Comparison of ENCODE assay signal across 8 mouse cellular contexts in genomic region chr19:5084834-5085144, GRCm38 (mm10). TPM values are rescaled to one million over a fixed set of nuclear protein-coding genes. Genes with fewer than 3 reads are reported as not detected.
DNase-seq lines count a peak whose midpoint lies in the region; ATAC-seq and TF ChIP-seq lines count a peak whose summit lies in the region.

No protein-coding gene starts in this region.

- H3K9me3 ChIP-seq in embryonic facial prominence, embryonic 11.5 days (replicated peaks; ENCODE audit: control insufficient read depth, low read length), result no peaks in the 10 kb centered on the region
- no peaks in the 10 kb centered on the region for H3K9me3 ChIP-seq in hindbrain, embryonic 14.5 days (ENCODE audit: control insufficient read depth, low read length)
- H3K9me3 ChIP-seq in midbrain, embryonic 15.5 days, result no peaks in the 10 kb centered on the region

- no peak for TF ChIP-seq CTCF in layer of hippocampus, adult 2 months (conservative IDR thresholded peaks at IDR 0.05)

- peaks cover 51% of the 10 kb centered on the region for H3K27me3 ChIP-seq in embryonic facial prominence, embryonic 11.5 days (ENCODE audit: control insufficient read depth, insufficient read depth, low read length)
- peaks cover 57% of the 10 kb centered on the region for H3K27me3 ChIP-seq in hindbrain, embryonic 14.5 days (ENCODE audit: control insufficient read depth, insufficient read depth, low read length)
- H3K27me3 ChIP-seq in midbrain, embryonic 15.5 days (replicated peaks), result peaks cover 64% of the 10 kb centered on the region

- H3K27ac ChIP-seq in layer of hippocampus, adult 2 months, result peak overlapping the region; percentile 99
- no peak overlapping the region for H3K27ac ChIP-seq in embryonic facial prominence, embryonic 11.5 days (replicated peaks; ENCODE audit: low read depth, low read length)
- no peak overlapping the region for H3K27ac ChIP-seq in hindbrain, embryonic 14.5 days
- H3K27ac ChIP-seq in midbrain, embryonic 15.5 days, result no peak overlapping the region

- no peaks in the 10 kb centered on the region for H3K36me3 ChIP-seq in embryonic facial prominence, embryonic 11.5 days (replicated peaks; ENCODE audit: control insufficient read depth, insufficient read depth, low read depth, low read length)
- H3K36me3 ChIP-seq in hindbrain, embryonic 14.5 days (replicated peaks; ENCODE audit: control insufficient read depth, insufficient read depth), result no peaks in the 10 kb centered on the region; the same call in 1 of the 2 replicates
- H3K36me3 ChIP-seq in midbrain, embryonic 15.5 days (replicated peaks), result 0 out of 2 replicates have a peak, but pooled peaks cover 1% of the 10 kb centered on the region

- H3K4me2 ChIP-seq in embryonic facial prominence, embryonic 11.5 days (ENCODE audit: low read depth, low read length), result peak overlapping the region; percentile 83
- H3K4me2 ChIP-seq in hindbrain, embryonic 14.5 days (replicated peaks), result peak overlapping the region; percentile 75
- peak overlapping the region; percentile 82 for H3K4me2 ChIP-seq in midbrain, embryonic 15.5 days

- H3K9ac ChIP-seq in embryonic facial prominence, embryonic 11.5 days (replicated peaks; ENCODE audit: low read length), result no peak overlapping the region
- peak overlapping the region; percentile 82 for H3K9ac ChIP-seq in hindbrain, embryonic 14.5 days
- H3K9ac ChIP-seq in midbrain, embryonic 15.5 days, result peak overlapping the region; percentile 69

- 2% methylated on average over 14 of the region's 15 CpGs for WGBS in embryonic facial prominence, embryonic 11.5 days
- 2% methylated on average over 15 of the region's 15 CpGs for WGBS in hindbrain, embryonic 14.5 days
- 2% methylated on average over 15 of the region's 15 CpGs for WGBS in midbrain, embryonic 15.5 days

- DNase-seq in layer of hippocampus, adult 2 months (ENCODE audit: low spot score in 2 of 2), result no peak
- no peak for DNase-seq in layer of hippocampus, adult 9-10 months (ENCODE audit: low spot score)
- DNase-seq in embryonic facial prominence, embryonic 11.5 days (ENCODE audit: low spot score), result no peak
- DNase-seq in hindbrain, embryonic 14.5 days (ENCODE audit: low spot score), result no peak
- DNase-seq in embryo, embryonic 10 days (ENCODE audit: low spot score), result no peak
- DNase-seq in embryo, embryonic 9.5 days (ENCODE audit: extremely low spot score), result no peak
- DNase-seq in layer of hippocampus, postnatal 25 days (ENCODE audit: extremely low spot score in 1 of 2, low spot score in 1 of 2), result no peak

- H3K4me1 ChIP-seq in embryonic facial prominence, embryonic 11.5 days (ENCODE audit: control insufficient read depth, insufficient read depth, low read length), result peaks cover 13% of the 10 kb centered on the region
- peaks cover 16% of the 10 kb centered on the region for H3K4me1 ChIP-seq in hindbrain, embryonic 14.5 days (replicated peaks; ENCODE audit: control insufficient read depth, insufficient read depth, low read length)
- peaks cover 37% of the 10 kb centered on the region for H3K4me1 ChIP-seq in midbrain, embryonic 15.5 days

- ATAC-seq in embryonic facial prominence, embryonic 11.5 days (replicated peaks; ENCODE audit: insufficient number of reproducible peaks, low FRiP score, low TSS enrichment, low read depth), result no peak
- no peak for ATAC-seq in hindbrain, embryonic 14.5 days (ENCODE audit: low FRiP score)
- ATAC-seq in midbrain, embryonic 15.5 days (replicated peaks), result no peak

- H3K4me3 ChIP-seq in layer of hippocampus, adult 2 months, result peak overlapping the region; percentile 89
- H3K4me3 ChIP-seq in embryonic facial prominence, embryonic 11.5 days (ENCODE audit: low read depth, low read length), result no peak overlapping the region; the same call in 1 of the 2 replicates
- peak overlapping the region; percentile 57 for H3K4me3 ChIP-seq in hindbrain, embryonic 14.5 days (replicated peaks; ENCODE audit: low read length)
- H3K4me3 ChIP-seq in midbrain, embryonic 15.5 days, result peak overlapping the region; percentile 68

RNA-seq across cellular contexts. Expression of gene Tmem151a, which starts 0.5 kb away (rescaled TPM):
- 100 to 1,000 TPM; 112 to 114 TPM for total RNA-seq in layer of hippocampus, adult 2 months (2021)
- polyA plus RNA-seq in embryonic facial prominence, embryonic 11.5 days (2014; fragmentation: Nextera tagmentation; extraction: Ambion mirVana), result 1.8 and 2.1 TPM in 2 replicates
- 20.7 and 23.8 TPM in 2 replicates for polyA plus RNA-seq in hindbrain, embryonic 14.5 days (2014; fragmentation: Nextera tagmentation; extraction: Ambion mirVana)
- polyA plus RNA-seq in midbrain, embryonic 15.5 days (2015; fragmentation: Nextera tagmentation; extraction: Ambion mirVana), result 20.3 and 21.2 TPM in 2 replicates
- 100 to 1,000 TPM; 131 to 138 TPM for total RNA-seq in layer of hippocampus, postnatal 25 days (2021)

RNA-seq across cellular contexts. Expression of gene Yif1a, which starts 3.5 kb away (rescaled TPM):
- 10 to 100 TPM; 23.3 to 23.5 TPM for total RNA-seq in layer of hippocampus, adult 2 months (2021)
- polyA plus RNA-seq in embryonic facial prominence, embryonic 11.5 days (2014; fragmentation: Nextera tagmentation; extraction: Ambion mirVana), result 62.8 and 75.8 TPM in 2 replicates
- 62.4 and 72.6 TPM in 2 replicates for polyA plus RNA-seq in hindbrain, embryonic 14.5 days (2014; fragmentation: Nextera tagmentation; extraction: Ambion mirVana)
- 43.4 and 55.8 TPM in 2 replicates for polyA plus RNA-seq in midbrain, embryonic 15.5 days (2015; fragmentation: Nextera tagmentation; extraction: Ambion mirVana)
- total RNA-seq in layer of hippocampus, postnatal 25 days (2021), result 10 to 100 TPM; 24.5 to 24.7 TPM

RNA-seq across cellular contexts. Expression of gene Cnih2, which starts 13.5 kb away (rescaled TPM):
- total RNA-seq in layer of hippocampus, adult 2 months (2021), result 100 to 1,000 TPM; 614 to 642 TPM
- 48.9 and 54.0 TPM in 2 replicates for polyA plus RNA-seq in embryonic facial prominence, embryonic 11.5 days (2014; fragmentation: Nextera tagmentation; extraction: Ambion mirVana)
- polyA plus RNA-seq in hindbrain, embryonic 14.5 days (2014; fragmentation: Nextera tagmentation; extraction: Ambion mirVana), result 485 and 502 TPM in 2 replicates
- polyA plus RNA-seq in midbrain, embryonic 15.5 days (2015; fragmentation: Nextera tagmentation; extraction: Ambion mirVana), result 480 and 492 TPM in 2 replicates
- 100 to 1,000 TPM; 754 to 774 TPM for total RNA-seq in layer of hippocampus, postnatal 25 days (2021)

RNA-seq across cellular contexts. Expression of gene Cd248, which starts 16.9 kb away (rescaled TPM):
- total RNA-seq in layer of hippocampus, adult 2 months (2021), result 1 to 10 TPM; 3.2 to 3.9 TPM
- 43.1 and 48.4 TPM in 2 replicates for polyA plus RNA-seq in embryonic facial prominence, embryonic 11.5 days (2014; fragmentation: Nextera tagmentation; extraction: Ambion mirVana)
- 23.8 and 26.4 TPM in 2 replicates for polyA plus RNA-seq in hindbrain, embryonic 14.5 days (2014; fragmentation: Nextera tagmentation; extraction: Ambion mirVana)
- polyA plus RNA-seq in midbrain, embryonic 15.5 days (2015; fragmentation: Nextera tagmentation; extraction: Ambion mirVana), result 19.7 and 24.2 TPM in 2 replicates
- 1 to 10 TPM; 4.3 to 5.1 TPM for total RNA-seq in layer of hippocampus, postnatal 25 days (2021)

RNA-seq across cellular contexts. Expression of gene Rab1b, which starts 22.1 kb away (rescaled TPM):
- total RNA-seq in layer of hippocampus, adult 2 months (2021), result 100 to 1,000 TPM; 156 to 169 TPM
- polyA plus RNA-seq in embryonic facial prominence, embryonic 11.5 days (2014; fragmentation: Nextera tagmentation; extraction: Ambion mirVana), result 214 and 235 TPM in 2 replicates
- polyA plus RNA-seq in hindbrain, embryonic 14.5 days (2014; fragmentation: Nextera tagmentation; extraction: Ambion mirVana), result 210 and 213 TPM in 2 replicates
- 216 and 233 TPM in 2 replicates for polyA plus RNA-seq in midbrain, embryonic 15.5 days (2015; fragmentation: Nextera tagmentation; extraction: Ambion mirVana)
- total RNA-seq in layer of hippocampus, postnatal 25 days (2021), result 100 to 1,000 TPM; 173 TPM
